Mouse (Mus musculus): ENCODE data around the gene Synpo2. TPM values are rescaled to one million over a fixed set of nuclear protein-coding genes. Genes with fewer than 3 reads are reported as not detected.

Gene Synpo2
- total RNA-seq, 2 experiments from 2014 or later, result 2.8 to 3.3 TPM

GRCm38 (mm10) chr3:123101761-123102160 lies 134.2 kb downstream of the Synpo2 start:
- DNase-seq (ENCODE audit: extremely low spot score in 1 of 2, low spot score in 1 of 2), result no peak

GRCm38 (mm10) chr3:123095111-123095510 lies 140.8 kb downstream of the Synpo2 start:
- no peak for DNase-seq (ENCODE audit: extremely low spot score in 1 of 2, low spot score in 1 of 2)

GRCm38 (mm10) chr3:123093640-123094361 lies 142.1 kb downstream of the Synpo2 start:
- DNase-seq (ENCODE audit: extremely low spot score in 1 of 2, low spot score in 1 of 2), result no peak

GRCm38 (mm10) chr3:123092913-123093639 lies 142.9 kb downstream of the Synpo2 start:
- no peak for DNase-seq (ENCODE audit: extremely low spot score in 1 of 2, low spot score in 1 of 2)

GRCm38 (mm10) chr3:123092442-123092841 lies 143.5 kb downstream of the Synpo2 start:
- no peak for DNase-seq (ENCODE audit: extremely low spot score in 1 of 2, low spot score in 1 of 2)

GRCm38 (mm10) chr3:123089297-123090020 lies 146.5 kb downstream of the Synpo2 start:
- no peak for DNase-seq (ENCODE audit: extremely low spot score in 1 of 2, low spot score in 1 of 2)

- no peak for DNase-seq (ENCODE audit: extremely low spot score in 1 of 2, low spot score in 1 of 2)
Measured at GRCm38 (mm10) chr3:123088284-123088683, 147.7 kb downstream of the Synpo2 start.

GRCm38 (mm10) chr3:123085871-123086501 lies 150.0 kb downstream of the Synpo2 start:
- DNase-seq (ENCODE audit: extremely low spot score in 1 of 2, low spot score in 1 of 2), result no peak

- DNase-seq (ENCODE audit: extremely low spot score in 1 of 2, low spot score in 1 of 2), result no peak
Measured at GRCm38 (mm10) chr3:123081665-123082064, 154.3 kb downstream of the Synpo2 start.

GRCm38 (mm10) chr3:123080943-123081342 lies 155.0 kb downstream of the Synpo2 start:
- DNase-seq (ENCODE audit: extremely low spot score in 1 of 2, low spot score in 1 of 2), result no peak

- no peak for DNase-seq (ENCODE audit: extremely low spot score in 1 of 2, low spot score in 1 of 2)
Measured at GRCm38 (mm10) chr3:123080017-123080725, 155.8 kb downstream of the Synpo2 start.

GRCm38 (mm10) chr3:123075759-123076158 lies 160.2 kb downstream of the Synpo2 start:
- no peak for DNase-seq (ENCODE audit: extremely low spot score in 1 of 2, low spot score in 1 of 2)

- DNase-seq (ENCODE audit: extremely low spot score in 1 of 2, low spot score in 1 of 2), result no peak
Measured at GRCm38 (mm10) chr3:123075034-123075433, 160.9 kb downstream of the Synpo2 start.

GRCm38 (mm10) chr3:123073351-123073750 lies 162.6 kb downstream of the Synpo2 start:
- DNase-seq (ENCODE audit: extremely low spot score in 1 of 2, low spot score in 1 of 2), result no peak

GRCm38 (mm10) chr3:123072472-123072871 lies 163.5 kb downstream of the Synpo2 start:
- no peak for DNase-seq (ENCODE audit: extremely low spot score in 1 of 2, low spot score in 1 of 2)

GRCm38 (mm10) chr3:123070996-123071395 lies 165.0 kb downstream of the Synpo2 start:
- DNase-seq (ENCODE audit: extremely low spot score in 1 of 2, low spot score in 1 of 2), result no peak

GRCm38 (mm10) chr3:123066836-123067235 lies 169.1 kb downstream of the Synpo2 start:
- no peak for DNase-seq (ENCODE audit: extremely low spot score in 1 of 2, low spot score in 1 of 2)

GRCm38 (mm10) chr3:123065466-123065865 lies 170.5 kb downstream of the Synpo2 start:
- no peak for DNase-seq (ENCODE audit: extremely low spot score in 1 of 2, low spot score in 1 of 2)

- no peak for DNase-seq (ENCODE audit: extremely low spot score in 1 of 2, low spot score in 1 of 2)
Measured at GRCm38 (mm10) chr3:123064186-123064585, 171.8 kb downstream of the Synpo2 start.

GRCm38 (mm10) chr3:123061931-123062330 lies 174.0 kb downstream of the Synpo2 start:
- no peak for DNase-seq (ENCODE audit: extremely low spot score in 1 of 2, low spot score in 1 of 2)
